Mouse (Mus musculus): ENCODE data around the gene Tubg2. TPM values are rescaled to one million over a fixed set of nuclear protein-coding genes. Genes with fewer than 3 reads are reported as not detected.

Gene Tubg2
- 1 to 10 TPM; 4.0 to 6.8 TPM for polyA plus RNA-seq (2017; shearing (Covaris generic))

GRCm38 (mm10) chr11:101155728-101156371 lies at the start of gene Tubg2:
Gene Tubg2 (plus strand): TSS chr11:101155907.

GRCm38 (mm10) chr11:101119761-101120544 lies 35.8 kb upstream of the Tubg2 start, which contains the start of the genes Retreg3 and Tubg1:
Gene Retreg3 (minus strand): TSS chr11:101119893.
Gene Tubg1 (plus strand): TSS chr11:101119938.

GRCm38 (mm10) chr11:101170354-101170810 lies 14.7 kb downstream of the Tubg2 start, which contains the start of gene Cntnap1:
Gene Cntnap1 (plus strand): TSS chr11:101170523.

GRCm38 (mm10) chr11:101170811-101171610 lies 15.3 kb downstream of the Tubg2 start, which contains the start of gene Plekhh3:
Gene Plekhh3 (minus strand): TSS chr11:101171351.

GRCm38 (mm10) chr11:101174851-101175628 lies 19.3 kb downstream of the Tubg2 start, which contains the start of gene Ccr10:
Gene Ccr10 (minus strand): TSS chr11:101175443.

Other genes starting within 250 kb of the Tubg2 start
- 100 to 1,000 TPM; 233 to 234 TPM for gene Stat3, start 216.4 kb upstream of the Tubg2 start, polyA plus RNA-seq (2017; shearing (Covaris generic))
- gene Cavin1, start 185.0 kb upstream of the Tubg2 start, polyA plus RNA-seq (2017; shearing (Covaris generic)), result under 1 TPM; 0.32 to 0.83 TPM
- gene Atp6v0a1, start 146.5 kb upstream of the Tubg2 start, polyA plus RNA-seq (2017; shearing (Covaris generic)), result 1 to 10 TPM; 8.9 to 9.8 TPM
- 10 to 100 TPM; 27.4 to 32.0 TPM for gene Naglu, start 85.9 kb upstream of the Tubg2 start, polyA plus RNA-seq (2017; shearing (Covaris generic))
- 1 to 10 TPM in 1 of 2 experiments, under 1 TPM in 1; 0.39 to 2.9 TPM for gene Hsd17b1, start 77.5 kb upstream of the Tubg2 start, polyA plus RNA-seq (2017; shearing (Covaris generic))
- gene Coasy, start 73.3 kb upstream of the Tubg2 start, polyA plus RNA-seq (2017; shearing (Covaris generic)), result 10 to 100 TPM; 26.6 to 33.3 TPM
- 100 to 1,000 TPM in 1 of 2 experiments, 10 to 100 TPM in 1; 81.3 to 127 TPM for gene Mlx, start 68.6 kb upstream of the Tubg2 start, polyA plus RNA-seq (2017; shearing (Covaris generic))
- gene Psmc3ip, start 60.5 kb upstream of the Tubg2 start, polyA plus RNA-seq (2017; shearing (Covaris generic)), result 1 to 10 TPM; 6.8 to 8.2 TPM
- 10 to 100 TPM; 68.5 to 73.8 TPM for gene Retreg3, start 36.0 kb upstream of the Tubg2 start, polyA plus RNA-seq (2017; shearing (Covaris generic))
- 10 to 100 TPM; 36.2 to 39.8 TPM for gene Tubg1, start 36.0 kb upstream of the Tubg2 start, polyA plus RNA-seq (2017; shearing (Covaris generic))
- gene Cntnap1, start 14.6 kb downstream of the Tubg2 start, polyA plus RNA-seq (2017; shearing (Covaris generic)), result under 1 TPM; 0.25 to 0.27 TPM
- 1 to 10 TPM in 1 of 2 experiments, under 1 TPM in 1; 0.14 to 1.2 TPM for gene Plekhh3, start 15.4 kb downstream of the Tubg2 start, polyA plus RNA-seq (2017; shearing (Covaris generic))
- 1 to 10 TPM in 1 of 2 experiments, under 1 TPM in 1; 0.70 to 5.0 TPM for gene Ccr10, start 19.5 kb downstream of the Tubg2 start, polyA plus RNA-seq (2017; shearing (Covaris generic))
- 10 to 100 TPM; 66.9 to 83.4 TPM for gene Ezh1, start 70.6 kb downstream of the Tubg2 start, polyA plus RNA-seq (2017; shearing (Covaris generic))
- 1 to 10 TPM in 1 of 2 experiments, not detected in 1; 1.3 TPM for gene Ramp2, start 90.1 kb downstream of the Tubg2 start, polyA plus RNA-seq (2017; shearing (Covaris generic))
- 100 to 1,000 TPM; 145 to 147 TPM for gene Vps25, start 97.8 kb downstream of the Tubg2 start, polyA plus RNA-seq (2017; shearing (Covaris generic))
- gene Wnk4, start 104.7 kb downstream of the Tubg2 start, polyA plus RNA-seq (2017; shearing (Covaris generic)), result 1 to 10 TPM; 2.7 to 2.9 TPM
- 1 to 10 TPM in 1 of 2 experiments, under 1 TPM in 1; 0.90 to 1.2 TPM for gene Cntd1, start 123.1 kb downstream of the Tubg2 start, polyA plus RNA-seq (2017; shearing (Covaris generic))
- gene Coa3, start 123.2 kb downstream of the Tubg2 start, polyA plus RNA-seq (2017; shearing (Covaris generic)), result 100 to 1,000 TPM; 101 to 110 TPM
- gene Becn1, start 146.4 kb downstream of the Tubg2 start, polyA plus RNA-seq (2017; shearing (Covaris generic)), result 100 to 1,000 TPM; 184 to 206 TPM
- 100 to 1,000 TPM; 161 to 164 TPM for gene Psme3, start 160.3 kb downstream of the Tubg2 start, polyA plus RNA-seq (2017; shearing (Covaris generic))
- 1 to 10 TPM; 3.5 to 4.0 TPM for gene Aoc2, start 169.2 kb downstream of the Tubg2 start, polyA plus RNA-seq (2017; shearing (Covaris generic))
- gene Aoc3, start 174.7 kb downstream of the Tubg2 start, polyA plus RNA-seq (2017; shearing (Covaris generic)), result under 1 TPM; 0.09 to 0.12 TPM
- not detected for gene G6pc, start 211.7 kb downstream of the Tubg2 start, polyA plus RNA-seq (2017; shearing (Covaris generic))